Mouse (Mus musculus) heart, embryonic 13.5 days (tissue): ENCODE measurements around the gene 9430097D07Rik. TPM values are rescaled to one million over a fixed set of nuclear protein-coding genes. Genes with fewer than 3 reads are reported as not detected.

Experiments
- ATAC-seq: fragments of 200-750 bp; cut with Nextera tagmentation; 2 replicates; pipeline ENCODE4 v1.8.0; 2017; ENCODE audit warnings: moderate TSS enrichment; ENCODE audit not compliant: insufficient number of reproducible peaks, low FRiP score, low TSS enrichment; ENCODE audit errors: extremely low read depth
- H3K27ac ChIP-seq: fragments of 300-500 bp; sonication (generic); replicated peaks from 2 replicates; pipeline ENCODE4 v1.5.1; 2015; ENCODE audit warnings: moderate library complexity, mild to moderate bottlenecking, inconsistent platforms
- H3K27me3 ChIP-seq: fragments of 300-500 bp; sonication (generic); replicated peaks from 2 replicates; pipeline ENCODE4 v1.6.1; 2015; ENCODE audit warnings: mild to moderate bottlenecking, inconsistent platforms
- H3K36me3 ChIP-seq: fragments of 300-500 bp; sonication (generic); 2 replicates; pipeline ENCODE4 v1.6.1; 2015; ENCODE audit warnings: mild to moderate bottlenecking, inconsistent platforms
- H3K4me1 ChIP-seq: fragments of 300-500 bp; sonication (generic); 2 replicates; pipeline ENCODE4 v1.6.1; 2015; ENCODE audit warnings: inconsistent platforms
- H3K4me2 ChIP-seq: fragments of 300-500 bp; sonication (generic); 2 replicates; pipeline ENCODE4 v1.6.1; 2015; ENCODE audit warnings: inconsistent platforms, mild to moderate bottlenecking, moderate library complexity
- H3K4me3 ChIP-seq: fragments of 300-500 bp; sonication (generic); 2 replicates; pipeline ENCODE4 v1.5.1; 2015; ENCODE audit warnings: moderate library complexity, mild to moderate bottlenecking, inconsistent platforms
- H3K9ac ChIP-seq: fragments of 300-500 bp; sonication (generic); 2 replicates; pipeline ENCODE4 v1.6.1; 2015; ENCODE audit warnings: inconsistent platforms, mild to moderate bottlenecking, moderate library complexity
- H3K9me3 ChIP-seq: fragments of 300-500 bp; sonication (generic); 2 replicates; pipeline ENCODE4 v1.6.1; 2016; ENCODE audit warnings: inconsistent platforms
- WGBS: fragments of 180-500 bp; shearing (Covaris S2); methylation state at CpG from one replicate; pipeline ENCODE4 v1.1.7; 2015; ENCODE audit warnings: mixed read lengths; 5-methylcytosine and 5-hydroxymethylcytosine counted together
- polyA plus RNA-seq: library from polyadenylated mRNA; unstranded; fragments of >200 nt; fragmentation: Nextera tagmentation; extraction: Ambion mirVana; gene quantifications from 2 replicates; pipeline ENCODE4 v1.2.1, GENCODE M21; 2015

Gene 9430097D07Rik
- 0.21 TPM in 1 of 2 replicates, not detected in the other for polyA plus RNA-seq

DNA sequence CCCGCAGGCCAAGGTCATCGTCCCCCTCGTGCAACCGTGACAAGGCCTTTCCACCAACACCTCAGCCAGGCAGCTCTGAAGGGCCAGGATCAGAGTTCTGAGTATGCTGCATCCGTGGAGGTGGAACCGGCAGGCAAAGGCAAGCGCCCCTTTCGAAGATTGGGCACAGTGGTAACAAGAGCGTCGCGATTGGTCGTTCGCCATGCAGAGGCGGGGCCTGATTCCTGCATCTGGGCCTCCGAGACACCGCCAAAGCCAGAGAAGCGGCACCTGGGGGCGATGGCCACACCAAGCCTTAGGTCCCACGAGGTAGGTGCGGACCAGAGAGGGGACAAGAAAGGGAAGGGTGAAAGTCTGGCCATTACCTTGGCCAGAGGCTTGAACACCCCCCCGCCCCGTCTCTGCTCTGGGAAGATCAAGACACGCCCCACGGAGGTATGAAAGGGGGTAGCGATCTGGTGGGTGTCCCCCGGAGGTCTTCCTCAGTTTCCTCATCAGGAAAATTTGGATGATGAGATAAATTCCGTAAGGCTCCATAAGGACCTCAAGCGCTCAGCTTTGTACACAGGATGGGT lies at the start of gene 9430097D07Rik:
9430097D07Rik (minus strand) TSS at position 99 of the 575 bp plus-strand sequence.
- Histone ChIP-seq H3K36me3 (peaks cover 16% of the 10 kb centered on the region), H3K27me3 (peaks cover 57% of the 10 kb centered on the region), H3K9me3 (no peaks in the 10 kb centered on the region), H3K9ac (peak within 1 kb of the TSS; percentile 66), H3K4me2 (peak within 1 kb of the TSS; percentile 72), H3K4me1 (peaks cover 26% of the 10 kb centered on the region), H3K27ac (no peak within 1 kb of the TSS), H3K4me3 (peak within 1 kb of the TSS; percentile 44)
- ATAC-seq = no peak
- WGBS = 8% methylated on average over 28 of the region's 28 CpGs

DNA sequence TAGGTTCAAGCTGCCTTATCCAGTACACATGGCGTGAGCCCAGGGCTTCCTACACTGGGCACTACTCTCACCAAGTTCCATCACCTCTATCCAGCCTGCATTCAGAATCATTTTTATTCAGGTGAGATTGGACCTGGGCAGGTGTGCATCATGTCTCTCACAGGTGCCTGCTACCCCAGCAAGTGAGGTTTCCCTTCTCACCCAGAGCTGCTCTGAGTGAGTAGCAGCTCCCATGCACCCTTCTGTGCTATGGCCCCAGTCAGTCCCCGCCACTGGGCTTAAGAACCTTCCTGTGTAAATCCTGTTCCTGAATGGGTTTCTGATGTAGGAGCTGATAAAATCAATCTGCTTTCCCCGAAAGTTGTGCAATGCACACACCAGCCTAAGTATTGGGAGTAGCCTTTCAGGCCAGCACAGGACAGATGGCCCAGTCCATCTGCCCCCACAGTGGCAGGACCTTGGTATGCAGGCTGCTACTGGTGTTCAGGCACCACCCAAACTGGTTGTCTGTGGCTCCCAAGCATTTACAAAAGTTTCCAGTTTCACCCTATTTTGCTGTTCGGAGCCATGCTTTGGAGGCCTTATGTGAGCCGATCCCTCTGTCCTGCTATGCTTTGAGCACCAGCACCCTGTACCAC lies 48.7 kb upstream of the 9430097D07Rik start:
- 70% methylated on average over 5 of the region's 5 CpGs for WGBS
- H3K4me2 ChIP-seq = no peak overlapping the region
- H3K36me3 ChIP-seq = peaks cover 2% of the 10 kb centered on the region
- peak overlapping the region; percentile 99 for H3K27ac ChIP-seq
- no peak for ATAC-seq
- no peaks in the 10 kb centered on the region for H3K27me3 ChIP-seq
- no peaks in the 10 kb centered on the region for H3K9me3 ChIP-seq
- no peak overlapping the region for H3K4me3 ChIP-seq
- H3K4me1 ChIP-seq = peaks cover 93% of the 10 kb centered on the region
- peak overlapping the region; percentile 87 for H3K9ac ChIP-seq

DNA sequence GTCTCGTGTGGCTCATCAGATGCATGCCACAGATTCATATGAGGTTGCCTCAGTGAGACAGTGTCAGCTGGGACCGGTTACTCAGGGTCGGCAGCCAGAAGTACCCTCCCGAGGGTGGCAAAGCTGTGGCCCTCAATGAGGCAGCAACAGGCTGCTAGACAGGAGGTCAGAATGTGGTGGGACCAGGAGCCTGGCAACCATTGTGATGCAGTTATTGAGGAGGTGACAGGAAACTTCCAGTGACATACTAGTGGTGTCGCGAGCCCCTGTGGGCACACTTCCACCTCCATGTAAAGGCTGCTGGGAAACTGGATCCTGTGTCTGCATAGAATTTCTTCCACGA lies 46.0 kb upstream of the 9430097D07Rik start, which contains the start of gene Ak1:
Ak1 (plus strand) TSS at position 242 of the 343 bp plus-strand sequence.
- Histone ChIP-seq H3K9ac (peak within 1 kb of the TSS; percentile 76), H3K4me3 (peak within 1 kb of the TSS; percentile 14; the same call in 1 of the 2 replicates), H3K27ac (peak within 1 kb of the TSS; percentile 99), H3K9me3 (no peaks in the 10 kb centered on the region), H3K4me1 (peaks cover 73% of the 10 kb centered on the region), H3K4me2 (peak within 1 kb of the TSS; percentile 57), H3K36me3 (peaks cover 29% of the 10 kb centered on the region), H3K27me3 (no peaks in the 10 kb centered on the region)
- WGBS = 8% methylated on average over 7 of the region's 7 CpGs
- ATAC-seq = no peak

DNA sequence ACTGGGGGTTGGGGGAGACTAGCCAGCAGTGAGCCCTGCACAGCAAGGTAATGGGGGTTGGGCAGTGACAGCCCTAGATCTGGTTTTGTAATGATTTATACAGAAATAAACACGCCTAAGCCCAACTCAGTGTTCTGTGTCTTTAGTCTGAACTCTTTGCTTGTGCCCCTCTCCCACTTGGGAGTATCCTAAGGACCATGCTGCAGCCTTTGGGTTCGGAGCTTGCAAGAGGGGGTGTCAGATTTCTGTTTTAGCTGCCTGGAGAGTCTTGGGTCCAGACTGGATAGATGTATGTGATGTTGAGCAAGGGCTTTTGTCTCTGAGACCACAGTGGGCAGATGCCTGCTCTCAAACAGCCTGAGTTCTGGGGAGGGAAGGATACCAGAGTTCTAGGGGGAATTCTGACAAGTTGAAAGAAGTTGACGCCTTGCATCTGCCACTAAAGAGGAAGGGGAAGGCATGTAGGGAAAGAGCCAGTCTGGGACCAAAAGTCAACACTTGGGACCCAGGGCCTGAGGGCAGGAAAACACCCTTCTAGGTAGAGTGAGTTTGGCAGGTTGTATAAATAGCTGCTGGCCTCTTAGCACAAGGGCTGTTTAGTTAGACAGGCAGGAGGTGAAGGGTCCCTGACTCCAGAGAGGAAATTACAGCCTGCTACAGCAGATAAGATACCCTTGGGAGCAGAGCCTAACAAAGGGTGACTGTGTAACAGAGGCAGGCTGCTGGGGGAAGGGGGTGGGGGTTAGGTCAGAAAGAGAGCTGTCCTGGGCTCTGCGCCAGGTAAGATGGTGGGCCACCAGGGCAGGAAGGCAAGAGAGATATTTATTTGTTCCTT lies 45.4 kb upstream of the 9430097D07Rik start:
- Histone ChIP-seq H3K36me3 (peaks cover 34% of the 10 kb centered on the region), H3K9me3 (no peaks in the 10 kb centered on the region), H3K9ac (peak overlapping the region; percentile 76), H3K4me3 (0 out of 2 replicates have a peak overlapping the region, but pooled peaks have one; percentile 14), H3K27me3 (no peaks in the 10 kb centered on the region), H3K27ac (peak overlapping the region; percentile 99), H3K4me2 (peak overlapping the region; percentile 57), H3K4me1 (peaks cover 67% of the 10 kb centered on the region)
- WGBS = 12% methylated on average over 4 of the region's 4 CpGs
- ATAC-seq = peak; percentile 79

DNA sequence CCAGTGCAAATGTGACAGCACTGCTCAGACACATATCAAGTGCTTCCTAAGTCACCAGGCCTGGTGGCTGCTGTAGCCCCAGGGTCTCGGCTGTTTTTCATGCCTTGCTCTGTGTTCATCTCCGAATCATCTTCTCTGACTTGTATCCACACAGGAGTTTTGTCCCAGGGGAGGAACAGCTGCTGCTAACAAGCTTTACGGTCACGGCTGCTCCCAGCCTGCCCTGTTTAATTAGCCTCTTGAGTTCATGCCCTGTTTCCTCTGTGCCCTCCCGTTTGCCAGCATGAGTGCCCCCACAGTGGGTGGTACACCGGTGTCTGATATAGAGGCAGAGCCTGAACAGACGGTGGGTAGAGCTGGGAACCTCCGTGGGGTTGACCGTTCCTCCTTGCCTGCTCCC lies 42.6 kb upstream of the 9430097D07Rik start:
- H3K9ac ChIP-seq = no peak overlapping the region
- H3K4me3 ChIP-seq = no peak overlapping the region
- H3K9me3 ChIP-seq = no peaks in the 10 kb centered on the region
- no peak overlapping the region for H3K4me2 ChIP-seq
- no peak for ATAC-seq
- no peaks in the 10 kb centered on the region for H3K27me3 ChIP-seq
- peaks cover 51% of the 10 kb centered on the region for H3K4me1 ChIP-seq
- H3K27ac ChIP-seq = no peak overlapping the region
- H3K36me3 ChIP-seq = peaks cover 58% of the 10 kb centered on the region
- WGBS = 83% methylated on average over 9 of the region's 9 CpGs

DNA sequence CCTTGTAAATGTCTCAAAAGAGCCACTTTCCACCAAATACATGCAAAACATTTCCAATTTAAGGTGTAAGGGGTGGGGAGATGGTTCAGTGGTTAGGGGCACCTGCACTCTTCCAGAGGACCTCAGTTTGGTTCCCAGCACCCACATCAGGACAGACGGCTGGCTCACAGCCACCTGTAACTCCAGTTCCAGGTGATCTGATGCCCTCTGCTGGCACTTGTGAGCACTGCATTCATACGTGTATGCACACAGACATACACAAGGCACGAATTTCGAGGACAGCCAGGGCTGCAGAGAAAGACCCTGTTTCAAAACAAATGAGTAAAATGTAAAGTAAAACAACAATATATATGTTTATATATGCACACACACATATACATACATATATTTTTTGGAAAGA lies 42.1 kb upstream of the 9430097D07Rik start:
- no peak overlapping the region for H3K4me2 ChIP-seq
- no peak overlapping the region for H3K27ac ChIP-seq
- no peak for ATAC-seq
- peaks cover 63% of the 10 kb centered on the region for H3K36me3 ChIP-seq
- H3K4me3 ChIP-seq = no peak overlapping the region
- H3K27me3 ChIP-seq = no peaks in the 10 kb centered on the region
- WGBS = 91% methylated on average over 4 of the region's 4 CpGs
- peaks cover 47% of the 10 kb centered on the region for H3K4me1 ChIP-seq
- no peak overlapping the region for H3K9ac ChIP-seq
- H3K9me3 ChIP-seq = no peaks in the 10 kb centered on the region

DNA sequence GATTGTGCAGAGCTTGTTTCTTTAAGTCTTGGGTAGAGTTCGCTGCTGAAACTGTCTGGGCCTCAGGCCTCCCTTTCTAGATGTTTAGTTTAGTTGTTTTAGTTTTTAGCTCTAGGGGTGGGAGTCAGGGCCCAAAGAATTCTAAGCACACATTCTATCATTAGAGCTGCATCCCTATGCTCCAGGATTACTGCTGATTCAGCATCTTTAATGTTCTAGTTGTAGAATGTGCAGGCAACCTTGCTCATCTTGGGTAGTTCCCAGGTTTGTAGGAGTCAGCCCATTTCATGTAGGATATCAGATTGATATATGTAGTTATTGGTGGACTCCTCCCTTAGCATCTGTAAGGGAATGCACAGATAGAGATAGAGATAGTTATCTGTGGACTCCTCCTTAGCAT lies 41.6 kb upstream of the 9430097D07Rik start:
- Histone ChIP-seq H3K27ac (no peak overlapping the region), H3K9ac (no peak overlapping the region), H3K4me1 (peaks cover 42% of the 10 kb centered on the region), H3K36me3 (peaks cover 68% of the 10 kb centered on the region), H3K27me3 (no peaks in the 10 kb centered on the region), H3K4me2 (no peak overlapping the region), H3K4me3 (no peak overlapping the region), H3K9me3 (no peaks in the 10 kb centered on the region)
- 100% methylated on average over 1 of the region's 1 CpGs for WGBS
- ATAC-seq = no peak

DNA sequence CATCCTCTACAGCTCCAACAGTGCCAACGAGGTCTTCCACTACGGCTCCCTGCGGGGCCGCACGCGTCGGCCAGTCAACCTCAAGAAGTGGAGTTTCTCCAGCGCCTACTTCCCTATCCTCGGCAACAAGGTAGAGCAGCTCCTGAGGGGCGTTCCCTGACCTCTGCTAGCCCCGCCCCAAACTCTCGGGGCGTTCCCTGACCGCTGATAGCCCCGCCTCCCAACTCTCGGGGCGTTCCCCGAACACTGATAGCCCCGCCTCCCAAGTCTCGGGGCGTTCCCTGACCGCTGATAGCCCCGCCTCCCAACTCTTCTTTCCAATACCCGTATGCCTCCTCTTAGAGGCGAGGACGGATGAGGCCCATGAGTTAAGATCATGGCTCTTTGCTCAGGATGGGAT lies 36.8 kb upstream of the 9430097D07Rik start:
- Histone ChIP-seq H3K9ac (no peak overlapping the region), H3K9me3 (no peaks in the 10 kb centered on the region), H3K27me3 (no peaks in the 10 kb centered on the region), H3K4me1 (peaks cover 51% of the 10 kb centered on the region), H3K36me3 (peaks cover 48% of the 10 kb centered on the region), H3K27ac (no peak overlapping the region), H3K4me3 (no peak overlapping the region), H3K4me2 (no peak overlapping the region)
- ATAC-seq = no peak; the same call in 1 of the 2 replicates
- WGBS = 68% methylated on average over 26 of the region's 26 CpGs

DNA sequence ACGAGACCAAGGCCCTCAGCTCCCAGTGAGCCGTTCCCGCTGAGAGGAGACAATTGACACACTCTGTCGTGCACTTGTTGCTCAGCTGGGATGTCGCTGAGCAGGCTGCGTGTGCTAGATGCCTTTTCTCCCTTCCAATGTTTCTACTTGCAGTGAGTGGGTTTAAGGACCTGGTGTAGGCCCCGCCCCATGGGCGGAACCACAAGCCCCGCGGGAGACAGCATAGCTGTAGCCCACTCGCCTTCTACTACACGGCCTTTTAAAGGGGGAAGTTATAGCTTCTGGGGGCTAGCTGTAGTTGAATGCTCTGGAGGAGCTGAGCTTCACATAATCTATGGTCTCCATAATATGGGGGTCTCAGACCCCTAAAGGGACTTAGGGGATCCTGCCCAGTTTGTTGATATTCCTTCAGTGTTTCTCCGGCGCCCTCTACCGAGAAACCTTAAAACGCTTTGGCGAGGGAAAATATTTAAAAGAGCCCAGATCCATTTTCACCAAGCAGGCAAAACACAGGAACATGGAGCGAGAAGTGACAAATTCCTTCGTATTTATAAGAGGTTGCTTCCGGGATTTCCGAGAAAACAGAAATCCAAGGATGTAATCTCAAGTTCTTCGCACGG lies 35.2 kb upstream of the 9430097D07Rik start:
- Histone ChIP-seq H3K27ac (peak overlapping the region; percentile 71), H3K4me1 (peaks cover 57% of the 10 kb centered on the region), H3K9ac (peak overlapping the region; percentile 76), H3K9me3 (no peaks in the 10 kb centered on the region), H3K27me3 (no peaks in the 10 kb centered on the region), H3K4me3 (peak overlapping the region; percentile 58), H3K36me3 (peaks cover 33% of the 10 kb centered on the region), H3K4me2 (peak overlapping the region; percentile 96)
- no peak for ATAC-seq
- WGBS = 10% methylated on average over 23 of the region's 23 CpGs

DNA sequence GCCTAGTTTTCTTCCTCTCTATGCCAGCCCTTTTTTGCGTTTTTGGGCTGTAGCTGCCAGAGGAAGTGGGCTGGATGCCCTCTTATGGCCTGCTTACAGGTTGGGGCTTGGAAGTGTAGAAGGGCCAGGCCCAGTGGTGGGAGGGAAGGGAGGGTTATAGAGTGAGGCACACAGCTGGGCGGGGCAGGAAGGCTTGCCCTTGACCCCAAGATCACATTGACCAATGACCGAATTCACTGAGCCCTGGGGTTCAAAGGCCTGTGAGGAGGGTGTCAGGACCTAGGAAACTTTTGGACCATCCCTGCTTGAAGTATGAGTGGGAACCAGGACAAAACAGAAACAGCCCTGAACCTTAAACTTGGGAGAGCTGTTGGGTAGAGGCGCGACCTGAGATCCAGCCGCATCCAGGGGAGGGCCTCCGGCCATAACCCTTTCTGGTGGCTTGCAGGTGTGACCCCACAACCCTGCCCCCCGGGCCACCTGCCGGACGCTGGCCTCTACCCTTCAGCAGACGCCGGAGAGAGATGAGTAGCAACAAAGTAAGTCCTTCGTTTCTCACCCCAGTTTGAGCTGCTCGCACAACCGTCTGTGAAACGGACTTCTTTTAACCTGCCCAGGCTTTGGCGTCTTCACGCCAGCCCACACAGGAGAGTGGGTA lies 33.4 kb upstream of the 9430097D07Rik start:
- peaks cover 61% of the 10 kb centered on the region for H3K4me1 ChIP-seq
- no peaks in the 10 kb centered on the region for H3K9me3 ChIP-seq
- H3K4me3 ChIP-seq = peak overlapping the region; percentile 84
- peak overlapping the region; percentile 90 for H3K27ac ChIP-seq
- H3K4me2 ChIP-seq = peak overlapping the region; percentile 96
- peak overlapping the region; percentile 89 for H3K9ac ChIP-seq
- no peaks in the 10 kb centered on the region for H3K27me3 ChIP-seq
- 36% methylated on average over 18 of the region's 18 CpGs for WGBS
- peaks cover 19% of the 10 kb centered on the region for H3K36me3 ChIP-seq
- no peak for ATAC-seq
